Mouse (Mus musculus) liver, postnatal 0 days (tissue): ENCODE data around the gene Iqca.

Experiments
- CTCF ChIP-seq: sonication (generic); IDR thresholded peaks from 2 replicates; pipeline ENCODE4 v1.5.1; 2016; ENCODE audit warnings: antibody characterized with exemption, low read depth
- EP300 ChIP-seq: IDR thresholded peaks from 2 replicates; pipeline ENCODE4 v1.6.1; 2016; ENCODE audit warnings: antibody characterized with exemption, low read depth, mild to moderate bottlenecking

DNA sequence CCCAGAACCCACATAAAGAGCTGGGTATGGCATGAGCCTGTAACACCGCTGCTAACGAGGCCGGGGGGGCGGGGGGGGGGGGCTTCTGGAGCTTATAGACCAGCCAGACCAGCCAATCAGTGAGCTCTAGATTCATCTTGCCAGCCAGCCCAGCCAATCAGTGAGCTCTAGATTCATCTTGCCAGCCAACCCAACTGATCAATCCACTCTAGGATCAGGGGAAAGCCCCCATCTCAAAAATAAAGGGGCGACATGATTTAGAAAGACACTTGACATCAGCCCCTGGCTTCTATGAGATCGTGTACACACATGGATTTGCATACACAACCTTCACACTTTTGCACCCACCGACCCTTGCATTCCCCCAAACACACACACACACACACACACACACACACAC lies 27.3 kb upstream of the Iqca start:
- no peak for TF ChIP-seq CTCF
- TF ChIP-seq EP300: no peak
